Mouse (Mus musculus) left cerebral cortex, postnatal 36 days (tissue): ENCODE measurements around the gene Aff1. TPM values are rescaled to one million over a fixed set of nuclear protein-coding genes. Genes with fewer than 3 reads are reported as not detected.

ENCODE experiments used
- DNase-seq, 2 experiments: peaks; one replicate each; pipeline ENCODE4 v3.0.0; 2021 to 2022; ENCODE audit warnings: low spot score in 2 of 2, mixed read lengths in 1 of 2
- intact Hi-C: fragments of 180-260 bp; cut with DNase I; formaldehyde crosslinking; loops from one replicate; pipeline ENCODE4 v1.15.1; 2025
- total RNA-seq, 2 experiments: library from RNA; stranded (reverse); gene quantifications; 2 replicates each; pipeline ENCODE4 v1.2.3; 2021

Aff1 gene
- total RNA-seq, 2 experiments from 2014 or later, result 10.9 to 13.5 TPM

GRCm38 (mm10) chr5:103765356-103765755, 73.2 kb downstream of the Aff1 start:
- no peak for DNase-seq
- intact Hi-C loops, result no loop called here

- intact Hi-C loops, result no loop called here
- DNase-seq, result no peak
These were observed 73.7 kb downstream of the Aff1 start for GRCm38 (mm10) chr5:103765758-103766431.

- intact Hi-C loops, result no loop called here
- no peak for DNase-seq
These were observed 74.2 kb downstream of the Aff1 start for GRCm38 (mm10) chr5:103766432-103766815.

GRCm38 (mm10) chr5:103768961-103769360, 76.8 kb downstream of the Aff1 start:
- intact Hi-C loops, result no loop called here
- no peak for DNase-seq

GRCm38 (mm10) chr5:103769701-103770100, 77.5 kb downstream of the Aff1 start:
- intact Hi-C loops, result no loop called here
- DNase-seq, result no peak

GRCm38 (mm10) chr5:103770447-103771222, 78.5 kb downstream of the Aff1 start:
- intact Hi-C loops, result no loop called here
- no peak for DNase-seq

- intact Hi-C loops, result no loop called here
- no peak for DNase-seq
These were observed 79.2 kb downstream of the Aff1 start for GRCm38 (mm10) chr5:103771380-103771779.

GRCm38 (mm10) chr5:103772252-103772651, 80.1 kb downstream of the Aff1 start:
- no peak for DNase-seq
- intact Hi-C loops, result no loop called here

GRCm38 (mm10) chr5:103773100-103773552, 81.0 kb downstream of the Aff1 start:
- intact Hi-C loops, result no loop called here
- no peak for DNase-seq

GRCm38 (mm10) chr5:103774703-103775333, 82.6 kb downstream of the Aff1 start:
- intact Hi-C loops, result no loop called here
- no peak for DNase-seq

- intact Hi-C loops, result no loop called here
- DNase-seq, result no peak
These were observed 83.3 kb downstream of the Aff1 start for GRCm38 (mm10) chr5:103775429-103775828.

GRCm38 (mm10) chr5:103776842-103777241, 84.7 kb downstream of the Aff1 start:
- no peak for DNase-seq
- intact Hi-C loops, result no loop called here

- DNase-seq, result no peak
- intact Hi-C loops, result no loop called here
These were observed 85.3 kb downstream of the Aff1 start for GRCm38 (mm10) chr5:103777446-103777845.

- intact Hi-C loops, result no loop called here
- DNase-seq, result peak in 1 of 2 experiments; percentile 30
These were observed 86.3 kb downstream of the Aff1 start for GRCm38 (mm10) chr5:103778314-103779117.

GRCm38 (mm10) chr5:103779836-103780235, 87.7 kb downstream of the Aff1 start:
- no peak for DNase-seq
- intact Hi-C loops, result loop anchor here (5.0 kb wide), 1 partner anchor 37 kb away; no protein-coding TSS in a partner anchor

GRCm38 (mm10) chr5:103780266-103780665, 88.1 kb downstream of the Aff1 start:
- intact Hi-C loops, result loop anchor here (5.0 kb wide), 1 partner anchor 37 kb away; no protein-coding TSS in a partner anchor

GRCm38 (mm10) chr5:103780836-103781235, 88.7 kb downstream of the Aff1 start:
- intact Hi-C loops, result loop anchor here (5.0 kb wide), 1 partner anchor 36 kb away; no protein-coding TSS in a partner anchor
- DNase-seq, result no peak

More at GRCm38 (mm10) chr5:103780266-103780665, 88.1 kb downstream of the Aff1 start:
- no peak for DNase-seq

GRCm38 (mm10) chr5:103783086-103783668, 91.0 kb downstream of the Aff1 start:
- intact Hi-C loops, result loop anchor here (5.0 kb wide), 1 partner anchor 34 kb away; no protein-coding TSS in a partner anchor
- no peak for DNase-seq

GRCm38 (mm10) chr5:103786096-103786495, 93.9 kb downstream of the Aff1 start:
- DNase-seq, result no peak
- intact Hi-C loops, result no loop called here
